Mouse (Mus musculus): Measurements from ENCODE around the gene Psma7.

The Psma7 gene

GRCm38 (mm10) chr2:180005656-180006351, 36.4 kb downstream of the Psma7 start:
- no peak for DNase-seq (ENCODE audit: low read depth, low spot score)

GRCm38 (mm10) chr2:180001635-180002034, 40.6 kb downstream of the Psma7 start:
- DNase-seq (ENCODE audit: low read depth, low spot score) = no peak

GRCm38 (mm10) chr2:179998431-179998830, 43.8 kb downstream of the Psma7 start:
- no peak for DNase-seq (ENCODE audit: low read depth, low spot score)

- DNase-seq (ENCODE audit: low read depth, low spot score) = no peak
These were observed 49.2 kb downstream of the Psma7 start for GRCm38 (mm10) chr2:179993071-179993470.

GRCm38 (mm10) chr2:179989098-179989497, 53.1 kb downstream of the Psma7 start:
- no peak for DNase-seq (ENCODE audit: low read depth, low spot score)

GRCm38 (mm10) chr2:179986437-179987022, 55.7 kb downstream of the Psma7 start:
- no peak for DNase-seq (ENCODE audit: low read depth, low spot score)

All from c-Kit-negative CD71-positive TER-119-positive erythroid progenitor cells, embryonic 14.5 days (primary cell).